Mouse (Mus musculus): ENCODE measurements around the gene Sc5d. TPM values are rescaled to one million over a fixed set of nuclear protein-coding genes. Genes with fewer than 3 reads are reported as not detected.

Sc5d gene
- polyA plus RNA-seq, 1 experiment = 0.57 TPM

GRCm38 (mm10) chr9:42277606-42278005, 13.6 kb upstream of the Sc5d start:
- H3K4me1 ChIP-seq = no peaks in the 10 kb centered on the region
- H3K36me3 ChIP-seq (replicated peaks; ENCODE audit: low read length) = no peaks in the 10 kb centered on the region
- H3K4me3 ChIP-seq (replicated peaks) = no peak overlapping the region
- H3K27me3 ChIP-seq (replicated peaks) = peaks cover 11% of the 10 kb centered on the region
- TF ChIP-seq GATA1 (IDR thresholded peaks at IDR 0.05; ENCODE audit: borderline replicate concordance, low read length) = no peak
- no peak for TF ChIP-seq FLI1 (IDR thresholded peaks at IDR 0.05; ENCODE audit: low read length)
- peaks cover 11% of the 10 kb centered on the region for H3K9me3 ChIP-seq

- TF ChIP-seq FLI1 (IDR thresholded peaks at IDR 0.05; ENCODE audit: low read length) (no peak), GATA1 (IDR thresholded peaks at IDR 0.05; ENCODE audit: borderline replicate concordance, low read length) (no peak)
- H3K9me3 ChIP-seq = peaks cover 11% of the 10 kb centered on the region
- no peaks in the 10 kb centered on the region for H3K36me3 ChIP-seq (replicated peaks; ENCODE audit: low read length)
- H3K27me3 ChIP-seq (replicated peaks) = peaks cover 13% of the 10 kb centered on the region
- no peak overlapping the region for H3K4me3 ChIP-seq (replicated peaks)
- no peaks in the 10 kb centered on the region for H3K4me1 ChIP-seq
Observed at GRCm38 (mm10) chr9:42277162-42277561, 13.1 kb upstream of the Sc5d start.

- TF ChIP-seq FLI1 (IDR thresholded peaks at IDR 0.05; ENCODE audit: low read length) = no peak
- no peak for TF ChIP-seq GATA1 (IDR thresholded peaks at IDR 0.05; ENCODE audit: borderline replicate concordance, low read length)
- no peak overlapping the region for H3K4me3 ChIP-seq (replicated peaks)
- H3K9me3 ChIP-seq = peaks cover 2% of the 10 kb centered on the region; the same call in 1 of the 2 replicates
- no peaks in the 10 kb centered on the region for H3K4me1 ChIP-seq
- peaks cover 19% of the 10 kb centered on the region for H3K27me3 ChIP-seq (replicated peaks)
- H3K36me3 ChIP-seq (replicated peaks; ENCODE audit: low read length) = no peaks in the 10 kb centered on the region
Observed at GRCm38 (mm10) chr9:42275761-42276145, 11.7 kb upstream of the Sc5d start.

GRCm38 (mm10) chr9:42275027-42275760, 11.1 kb upstream of the Sc5d start:
- H3K9me3 ChIP-seq = no peaks in the 10 kb centered on the region
- TF ChIP-seq GATA1 (IDR thresholded peaks at IDR 0.05; ENCODE audit: borderline replicate concordance, low read length) = no peak
- TF ChIP-seq FLI1 (IDR thresholded peaks at IDR 0.05; ENCODE audit: low read length) = no peak
- H3K4me3 ChIP-seq (replicated peaks) = no peak overlapping the region
- peaks cover 23% of the 10 kb centered on the region for H3K27me3 ChIP-seq (replicated peaks)
- no peaks in the 10 kb centered on the region for H3K4me1 ChIP-seq
- no peaks in the 10 kb centered on the region for H3K36me3 ChIP-seq (replicated peaks; ENCODE audit: low read length)

GRCm38 (mm10) chr9:42273682-42274296, 9.7 kb upstream of the Sc5d start:
- H3K4me3 ChIP-seq (replicated peaks) = no peak overlapping the region
- peaks cover 30% of the 10 kb centered on the region for H3K27me3 ChIP-seq (replicated peaks)
- H3K4me1 ChIP-seq = no peaks in the 10 kb centered on the region
- H3K9me3 ChIP-seq = no peaks in the 10 kb centered on the region
- no peak for TF ChIP-seq FLI1 (IDR thresholded peaks at IDR 0.05; ENCODE audit: low read length)
- TF ChIP-seq GATA1 (IDR thresholded peaks at IDR 0.05; ENCODE audit: borderline replicate concordance, low read length) = no peak
- H3K36me3 ChIP-seq (replicated peaks; ENCODE audit: low read length) = no peaks in the 10 kb centered on the region

- peaks cover 30% of the 10 kb centered on the region for H3K27me3 ChIP-seq (replicated peaks)
- no peaks in the 10 kb centered on the region for H3K9me3 ChIP-seq
- no peaks in the 10 kb centered on the region for H3K36me3 ChIP-seq (replicated peaks; ENCODE audit: low read length)
- TF ChIP-seq FLI1 (IDR thresholded peaks at IDR 0.05; ENCODE audit: low read length) (no peak), GATA1 (IDR thresholded peaks at IDR 0.05; ENCODE audit: borderline replicate concordance, low read length) (no peak)
- H3K4me3 ChIP-seq (replicated peaks) = no peak overlapping the region
- no peaks in the 10 kb centered on the region for H3K4me1 ChIP-seq
Observed at GRCm38 (mm10) chr9:42273174-42273573, 9.1 kb upstream of the Sc5d start.

GRCm38 (mm10) chr9:42272690-42273089, 8.6 kb upstream of the Sc5d start:
- Histone ChIP-seq H3K4me3 (replicated peaks) (no peak overlapping the region), H3K4me1 (no peaks in the 10 kb centered on the region), H3K27me3 (replicated peaks) (peaks cover 30% of the 10 kb centered on the region), H3K9me3 (no peaks in the 10 kb centered on the region), H3K36me3 (replicated peaks; ENCODE audit: low read length) (no peaks in the 10 kb centered on the region)
- TF ChIP-seq GATA1 (IDR thresholded peaks at IDR 0.05; ENCODE audit: borderline replicate concordance, low read length) (no peak), FLI1 (IDR thresholded peaks at IDR 0.05; ENCODE audit: low read length) (no peak)

GRCm38 (mm10) chr9:42271456-42271855, 7.4 kb upstream of the Sc5d start:
- Histone ChIP-seq H3K9me3 (no peaks in the 10 kb centered on the region), H3K4me3 (replicated peaks) (no peak overlapping the region), H3K4me1 (no peaks in the 10 kb centered on the region), H3K36me3 (replicated peaks; ENCODE audit: low read length) (no peaks in the 10 kb centered on the region), H3K27me3 (replicated peaks) (peaks cover 30% of the 10 kb centered on the region)
- TF ChIP-seq FLI1 (IDR thresholded peaks at IDR 0.05; ENCODE audit: low read length) (no peak), GATA1 (IDR thresholded peaks at IDR 0.05; ENCODE audit: borderline replicate concordance, low read length) (no peak)

GRCm38 (mm10) chr9:42270617-42271016, 6.6 kb upstream of the Sc5d start:
- no peak overlapping the region for H3K4me3 ChIP-seq (replicated peaks)
- peaks cover 27% of the 10 kb centered on the region for H3K27me3 ChIP-seq (replicated peaks)
- no peaks in the 10 kb centered on the region for H3K36me3 ChIP-seq (replicated peaks; ENCODE audit: low read length)
- no peaks in the 10 kb centered on the region for H3K9me3 ChIP-seq
- no peak for TF ChIP-seq GATA1 (IDR thresholded peaks at IDR 0.05; ENCODE audit: borderline replicate concordance, low read length)
- TF ChIP-seq FLI1 (IDR thresholded peaks at IDR 0.05; ENCODE audit: low read length) = no peak
- H3K4me1 ChIP-seq = no peaks in the 10 kb centered on the region

- H3K27me3 ChIP-seq (replicated peaks) = peaks cover 25% of the 10 kb centered on the region
- H3K9me3 ChIP-seq = no peaks in the 10 kb centered on the region
- no peak overlapping the region for H3K4me3 ChIP-seq (replicated peaks)
- TF ChIP-seq FLI1 (IDR thresholded peaks at IDR 0.05; ENCODE audit: low read length) (no peak), GATA1 (IDR thresholded peaks at IDR 0.05; ENCODE audit: borderline replicate concordance, low read length) (no peak)
- H3K4me1 ChIP-seq = peaks cover 5% of the 10 kb centered on the region; the same call in 1 of the 2 replicates
- no peaks in the 10 kb centered on the region for H3K36me3 ChIP-seq (replicated peaks; ENCODE audit: low read length)
Observed at GRCm38 (mm10) chr9:42270081-42270480, 6.0 kb upstream of the Sc5d start.
